Mouse (Mus musculus) liver (tissue): ENCODE data around the gene Vps45.

Experiments used
- DNase-seq: peaks from one replicate; pipeline ENCODE4 v3.0.0-alpha.2; 2020; ENCODE audit warnings: mixed read lengths

Gene Vps45

GRCm38 (mm10) chr3:96036796-96037195 lies 21.5 kb downstream of the Vps45 start:
- no peak for DNase-seq

- no peak for DNase-seq
Measured at GRCm38 (mm10) chr3:96033046-96033445, 25.2 kb downstream of the Vps45 start.

- DNase-seq: no peak
Measured at GRCm38 (mm10) chr3:96032652-96033017, 25.6 kb downstream of the Vps45 start.

- DNase-seq: no peak
Measured at GRCm38 (mm10) chr3:96031991-96032651, 26.1 kb downstream of the Vps45 start.

GRCm38 (mm10) chr3:96029766-96030165 lies 28.5 kb downstream of the Vps45 start:
- DNase-seq: no peak

- no peak for DNase-seq
Measured at GRCm38 (mm10) chr3:96029336-96029735, 28.9 kb downstream of the Vps45 start.

GRCm38 (mm10) chr3:96027875-96028274 lies 30.4 kb downstream of the Vps45 start:
- DNase-seq: no peak

- DNase-seq: no peak
Measured at GRCm38 (mm10) chr3:96027145-96027544, 31.1 kb downstream of the Vps45 start.

- no peak for DNase-seq
Measured at GRCm38 (mm10) chr3:96021421-96022128, 36.7 kb downstream of the Vps45 start.

- DNase-seq: no peak
Measured at GRCm38 (mm10) chr3:96020735-96021134, 37.5 kb downstream of the Vps45 start.

GRCm38 (mm10) chr3:96017461-96017860 lies 40.8 kb downstream of the Vps45 start:
- DNase-seq: no peak

GRCm38 (mm10) chr3:96016257-96016889 lies 41.9 kb downstream of the Vps45 start:
- DNase-seq: no peak

- DNase-seq: no peak
Measured at GRCm38 (mm10) chr3:96015681-96016080, 42.6 kb downstream of the Vps45 start.

- no peak for DNase-seq
Measured at GRCm38 (mm10) chr3:96012805-96013204, 45.5 kb downstream of the Vps45 start.

- DNase-seq: no peak
Measured at GRCm38 (mm10) chr3:96008463-96008862, 49.8 kb downstream of the Vps45 start.

GRCm38 (mm10) chr3:96001560-96001959 lies 56.7 kb downstream of the Vps45 start:
- no peak for DNase-seq

GRCm38 (mm10) chr3:96000921-96001501 lies 57.3 kb downstream of the Vps45 start:
- no peak for DNase-seq

- DNase-seq: no peak
Measured at GRCm38 (mm10) chr3:96000080-96000632, 58.1 kb downstream of the Vps45 start.

GRCm38 (mm10) chr3:95999308-96000079 lies 58.8 kb downstream of the Vps45 start:
- peak; percentile 39 for DNase-seq

- no peak for DNase-seq
Measured at GRCm38 (mm10) chr3:95997203-95997721, 61.0 kb downstream of the Vps45 start.

GRCm38 (mm10) chr3:95996451-95997073 lies 61.7 kb downstream of the Vps45 start:
- no peak for DNase-seq
